Mouse (Mus musculus): ENCODE measurements around the gene Cyp11a1. TPM values are rescaled to one million over a fixed set of nuclear protein-coding genes. Genes with fewer than 3 reads are reported as not detected.

The Cyp11a1 gene
- polyA plus RNA-seq, 2 experiments from 2014 or later = not detected

GRCm38 (mm10) chr9:57972776-57973439 lies 33.3 kb upstream of the Cyp11a1 start:
- no peak for ATAC-seq

- ATAC-seq = no peak
Measured at GRCm38 (mm10) chr9:57973440-57974066, 32.7 kb upstream of the Cyp11a1 start.

GRCm38 (mm10) chr9:57974221-57974620 lies 32.0 kb upstream of the Cyp11a1 start:
- ATAC-seq = no peak

- no peak for ATAC-seq
Measured at GRCm38 (mm10) chr9:57975200-57975821, 30.9 kb upstream of the Cyp11a1 start.

GRCm38 (mm10) chr9:57978025-57978424 lies 28.2 kb upstream of the Cyp11a1 start:
- ATAC-seq = no peak

GRCm38 (mm10) chr9:57978858-57979257 lies 27.4 kb upstream of the Cyp11a1 start:
- ATAC-seq = no peak

- ATAC-seq = no peak
Measured at GRCm38 (mm10) chr9:57980570-57980969, 25.6 kb upstream of the Cyp11a1 start.

GRCm38 (mm10) chr9:57985304-57985703 lies 20.9 kb upstream of the Cyp11a1 start:
- no peak for ATAC-seq

- no peak for ATAC-seq
Measured at GRCm38 (mm10) chr9:57986293-57986692, 19.9 kb upstream of the Cyp11a1 start.

- no peak for ATAC-seq
Measured at GRCm38 (mm10) chr9:57988098-57988497, 18.1 kb upstream of the Cyp11a1 start.

- ATAC-seq = no peak
Measured at GRCm38 (mm10) chr9:57989309-57989708, 16.9 kb upstream of the Cyp11a1 start.

- ATAC-seq = peak; percentile 49
Measured at GRCm38 (mm10) chr9:57990438-57991110, 15.6 kb upstream of the Cyp11a1 start.

GRCm38 (mm10) chr9:57992060-57992459 lies 14.2 kb upstream of the Cyp11a1 start:
- ATAC-seq = no peak

GRCm38 (mm10) chr9:57992781-57993591 lies 13.2 kb upstream of the Cyp11a1 start:
- ATAC-seq = no peak

- ATAC-seq = no peak
Measured at GRCm38 (mm10) chr9:57995282-57995681, 10.9 kb upstream of the Cyp11a1 start.

- ATAC-seq = no peak
Measured at GRCm38 (mm10) chr9:57997511-57998031, 8.6 kb upstream of the Cyp11a1 start.

GRCm38 (mm10) chr9:57998032-57998659 lies 8.1 kb upstream of the Cyp11a1 start:
- peak; percentile 77 for ATAC-seq

GRCm38 (mm10) chr9:57998685-57999084 lies 7.5 kb upstream of the Cyp11a1 start:
- no peak for ATAC-seq

- no peak for ATAC-seq
Measured at GRCm38 (mm10) chr9:57999676-58000075, 6.5 kb upstream of the Cyp11a1 start.

GRCm38 (mm10) chr9:58003272-58003671 lies 2.9 kb upstream of the Cyp11a1 start:
- no peak for ATAC-seq

GRCm38 (mm10) chr9:58008336-58009014 lies 2.3 kb downstream of the Cyp11a1 start:
- no peak for ATAC-seq

Data from activated CD4-positive, CD25-positive, alpha-beta regulatory T cell, adult 4 months (primary cell).